Mouse (Mus musculus) bone marrow macrophage, adult 2 months (primary cell): ENCODE results near the gene Lrrc40.

ENCODE experiments used
- CTCF ChIP-seq: IDR thresholded peaks from 2 replicates; pipeline ENCODE4 v1.5.1; 2012; ENCODE audit warnings: low read depth, mild to moderate bottlenecking, low read length, moderate library complexity
- POLR2A ChIP-seq: IDR thresholded peaks from 2 replicates; pipeline ENCODE4 v1.6.1; 2012; ENCODE audit warnings: mild to moderate bottlenecking, low read depth, low read length, borderline replicate concordance

GRCm38 (mm10) chr3:158038106-158038505, 1.6 kb downstream of the Lrrc40 start:
- TF ChIP-seq CTCF, result no peak
- TF ChIP-seq POLR2A, result no peak
